8 mouse cellular contexts compared by ENCODE assay signal in genomic region chrX:20292040-20292417, GRCm38 (mm10). TPM values are rescaled to one million over a fixed set of nuclear protein-coding genes. Genes with fewer than 3 reads are reported as not detected.
DNase-seq lines count a peak whose midpoint lies in the region; ATAC-seq and TF ChIP-seq lines count a peak whose summit lies in the region.

No protein-coding gene starts in this region.

- no peaks in the 10 kb centered on the region for H3K36me3 ChIP-seq in heart, embryonic 10.5 days
- H3K36me3 ChIP-seq in testis, adult 2 months (ENCODE audit: control insufficient read depth, insufficient read depth, low read length): no peaks in the 10 kb centered on the region
- no peaks in the 10 kb centered on the region for H3K36me3 ChIP-seq in limb, embryonic 15.5 days
- no peaks in the 10 kb centered on the region for H3K36me3 ChIP-seq in stomach, postnatal 0 days (ENCODE audit: control insufficient read depth, insufficient read depth, low read length)

- peak overlapping the region; percentile 82 for H3K4me2 ChIP-seq in limb, embryonic 15.5 days
- peak overlapping the region; percentile 69 for H3K4me2 ChIP-seq in stomach, postnatal 0 days (replicated peaks; ENCODE audit: low read depth)

- no peak for TF ChIP-seq EP300 in stomach, postnatal 0 days (optimal IDR thresholded peaks at IDR 0.05)

- peak overlapping the region; percentile 77; the same call in 1 of the 2 replicates for H3K27ac ChIP-seq in heart, embryonic 10.5 days
- no peak overlapping the region for H3K27ac ChIP-seq in testis, adult 2 months (ENCODE audit: control insufficient read depth, insufficient read depth, low read depth, low read length)
- no peak overlapping the region for H3K27ac ChIP-seq in limb, embryonic 15.5 days
- H3K27ac ChIP-seq in stomach, postnatal 0 days (replicated peaks): no peak overlapping the region

- no peak for DNase-seq in heart, embryonic 10.5 days (ENCODE audit: low spot score)
- DNase-seq in heart, adult 9 months (ENCODE audit: low spot score in 2 of 2): no peak
- DNase-seq in testis, postnatal 10 days (ENCODE audit: low spot score): no peak
- DNase-seq in stomach, postnatal 0 days (ENCODE audit: low spot score): no peak
- DNase-seq in adrenal gland, postnatal 36 days: no peak
- DNase-seq in c-Kit-positive CD71-positive TER-119-positive erythroid progenitor cells, embryonic 14.5 days (ENCODE audit: low spot score): no peak

- no peak for TF ChIP-seq CTCF in testis, adult 2 months (IDR thresholded peaks at IDR 0.05; ENCODE audit: control insufficient read depth, insufficient read depth, insufficient replicate concordance, low read depth, low read length)
- TF ChIP-seq CTCF in stomach, postnatal 0 days (IDR thresholded peaks at IDR 0.05; ENCODE audit: low read depth): no peak

- 36% methylated on average over 11 of the region's 11 CpGs for WGBS in heart, embryonic 10.5 days
- WGBS in limb, embryonic 15.5 days: 32% methylated on average over 11 of the region's 11 CpGs
- 37% methylated on average over 11 of the region's 11 CpGs for WGBS in stomach, postnatal 0 days

- peak overlapping the region; percentile 69 for H3K4me3 ChIP-seq in heart, embryonic 10.5 days
- peak overlapping the region; percentile 83 for H3K4me3 ChIP-seq in testis, adult 2 months (ENCODE audit: control insufficient read depth, low read depth, low read length)
- peak overlapping the region; percentile 52 for H3K4me3 ChIP-seq in limb, embryonic 15.5 days
- H3K4me3 ChIP-seq in stomach, postnatal 0 days (ENCODE audit: low read depth, low read length): peak overlapping the region; percentile 46

- no peak for ATAC-seq in limb, embryonic 15.5 days (ENCODE audit: insufficient number of reproducible peaks, low FRiP score, low TSS enrichment, low read depth)
- no peak for ATAC-seq in stomach, postnatal 0 days (ENCODE audit: low FRiP score, low TSS enrichment)

- H3K27me3 ChIP-seq in heart, embryonic 10.5 days (ENCODE audit: insufficient read depth, poor library complexity, severe bottlenecking): peaks cover 12% of the 10 kb centered on the region
- H3K27me3 ChIP-seq in testis, adult 2 months (ENCODE audit: control insufficient read depth, insufficient read depth, low read length): no peaks in the 10 kb centered on the region
- H3K27me3 ChIP-seq in limb, embryonic 15.5 days: peaks cover 8% of the 10 kb centered on the region
- no peaks in the 10 kb centered on the region for H3K27me3 ChIP-seq in stomach, postnatal 0 days (ENCODE audit: control insufficient read depth, insufficient read depth, low read length)

- H3K4me1 ChIP-seq in heart, embryonic 10.5 days: no peaks in the 10 kb centered on the region
- H3K4me1 ChIP-seq in testis, adult 2 months (ENCODE audit: control insufficient read depth, insufficient read depth, low read length): no peaks in the 10 kb centered on the region
- H3K4me1 ChIP-seq in limb, embryonic 15.5 days: no peaks in the 10 kb centered on the region
- no peaks in the 10 kb centered on the region for H3K4me1 ChIP-seq in stomach, postnatal 0 days (replicated peaks; ENCODE audit: control insufficient read depth, insufficient read depth)

- H3K9ac ChIP-seq in limb, embryonic 15.5 days: no peak overlapping the region
- H3K9ac ChIP-seq in stomach, postnatal 0 days (ENCODE audit: low read length): no peak overlapping the region

- no peaks in the 10 kb centered on the region for H3K9me3 ChIP-seq in heart, embryonic 10.5 days
- H3K9me3 ChIP-seq in limb, embryonic 15.5 days: no peaks in the 10 kb centered on the region
- no peaks in the 10 kb centered on the region for H3K9me3 ChIP-seq in stomach, postnatal 0 days (ENCODE audit: control insufficient read depth, low read length)

- TF ChIP-seq POLR2A in testis, adult 2 months (IDR thresholded peaks at IDR 0.05; ENCODE audit: control insufficient read depth, low read depth, low read length): no peak

RNA-seq across cellular contexts. Expression of gene Slc9a7, which starts 0.4 kb away (rescaled TPM):
- 4.2 and 6.6 TPM in 2 replicates for polyA plus RNA-seq in heart, embryonic 10.5 days (2016; fragmentation: Nextera tagmentation; extraction: Ambion mirVana)
- polyA plus RNA-seq in testis, adult 2 months (2012; rRNA removed): 0.29 and 0.52 TPM in 2 replicates
- 1.1 and 1.6 TPM in 2 replicates for polyA plus RNA-seq in limb, embryonic 15.5 days (2015; fragmentation: Nextera tagmentation; extraction: Ambion mirVana)
- 0.28 and 0.39 TPM in 2 replicates for polyA plus RNA-seq in stomach, postnatal 0 days (2015; fragmentation: Nextera tagmentation; extraction: Ambion mirVana)
- 10 to 100 TPM; 20.0 to 33.1 TPM for total RNA-seq in adrenal gland, postnatal 36 days (2021)
